Mouse (Mus musculus) midbrain, postnatal 0 days (tissue): Measurements from ENCODE around the gene Qpct. TPM values are rescaled to one million over a fixed set of nuclear protein-coding genes. Genes with fewer than 3 reads are reported as not detected.

Source experiments
- ATAC-seq: fragments of 200-750 bp; cut with Nextera tagmentation; 2 replicates; pipeline ENCODE4 v1.8.0; 2017; ENCODE audit warnings: moderate number of reproducible peaks, mild to moderate bottlenecking, moderate TSS enrichment, moderate library complexity; ENCODE audit not compliant: low FRiP score
- DNase-seq: peaks from one replicate; pipeline ENCODE4 v3.0.0-alpha.2; 2015; ENCODE audit warnings: low spot score
- H3K27ac ChIP-seq: fragments of 300-500 bp; sonication (generic); 2 replicates; pipeline ENCODE4 v1.5.1; 2014; ENCODE audit warnings: low read depth, mild to moderate bottlenecking, low read length, mixed read lengths
- H3K27me3 ChIP-seq: fragments of 300-500 bp; sonication (generic); 2 replicates; pipeline ENCODE4 v1.6.1; 2014; ENCODE audit warnings: low read length, control low read depth, mixed read lengths; ENCODE audit not compliant: insufficient read depth
- H3K36me3 ChIP-seq: fragments of 300-500 bp; sonication (generic); 2 replicates; pipeline ENCODE4 v1.6.1; 2014; ENCODE audit warnings: low read length, control low read depth, mixed read lengths; ENCODE audit not compliant: insufficient read depth
- H3K4me1 ChIP-seq: fragments of 300-500 bp; sonication (generic); 2 replicates; pipeline ENCODE4 v1.6.1; 2014; ENCODE audit warnings: mild to moderate bottlenecking, control low read depth, antibody characterized with exemption, low read length, mixed read lengths; ENCODE audit not compliant: insufficient read depth
- H3K4me2 ChIP-seq: fragments of 300-500 bp; sonication (generic); 2 replicates; pipeline ENCODE4 v1.6.1; 2014; ENCODE audit warnings: low read depth, mild to moderate bottlenecking, low read length, mixed read lengths; ENCODE audit not compliant: poor library complexity, severe bottlenecking
- H3K4me3 ChIP-seq: fragments of 300-500 bp; sonication (generic); 2 replicates; pipeline ENCODE4 v1.5.1; 2014; ENCODE audit warnings: low read depth, mild to moderate bottlenecking, low read length, moderate library complexity
- H3K9ac ChIP-seq: fragments of 300-500 bp; sonication (generic); replicated peaks from 2 replicates; pipeline ENCODE4 v1.6.1; 2014; ENCODE audit warnings: mild to moderate bottlenecking, low read length, moderate library complexity, mixed read lengths; ENCODE audit not compliant: poor library complexity, severe bottlenecking
- H3K9me3 ChIP-seq: fragments of 300-500 bp; sonication (generic); 2 replicates; pipeline ENCODE4 v1.6.1; 2016; ENCODE audit warnings: low read length, control low read depth
- CTCF ChIP-seq: IDR thresholded peaks from 2 replicates; pipeline ENCODE4 v1.5.1; 2016; ENCODE audit warnings: antibody characterized with exemption, mild to moderate bottlenecking
- WGBS: fragments of 180-500 bp; shearing (Covaris S2); extraction: QIAGEN DNeasy Blood & Tissue Kit; methylation state at CpG from one replicate; pipeline ENCODE4 v1.1.7; 2014; 5-methylcytosine and 5-hydroxymethylcytosine counted together
- polyA plus RNA-seq: library from polyadenylated mRNA; unstranded; fragments of >200 nt; fragmentation: Nextera tagmentation; extraction: Ambion mirVana; gene quantifications from 2 replicates; pipeline ENCODE4 v1.2.1, GENCODE M21; 2015
- total RNA-seq: library from RNA; depleted of rRNA; stranded (reverse); fragments of >200 nt; gene quantifications from 2 replicates; pipeline ENCODE4 v1.2.3, GENCODE M21; 2014

Qpct gene
- total and polyA plus RNA-seq, 2 experiments from 2014 or later: 28.0 to 30.2 TPM

DNA sequence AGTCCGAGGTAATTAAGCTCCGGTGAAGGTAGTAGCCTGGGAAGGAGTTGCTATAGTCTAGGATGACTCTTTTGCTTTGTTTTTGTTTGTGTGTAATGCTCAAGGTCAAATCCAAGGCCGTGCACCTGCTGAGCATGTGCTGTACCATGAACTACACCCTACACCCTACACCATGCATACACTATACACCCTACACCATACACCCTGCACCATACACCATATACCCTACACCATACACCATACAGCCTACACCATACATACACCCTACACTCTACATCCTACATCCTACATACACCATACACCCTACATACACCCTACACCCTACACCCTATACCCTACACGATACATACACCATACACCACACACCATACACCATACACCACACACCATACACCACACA is 18.9 kb upstream of the Qpct start:
- Histone ChIP-seq H3K4me2 (no peak overlapping the region), H3K9ac (no peak overlapping the region), H3K27me3 (no peaks in the 10 kb centered on the region), H3K36me3 (no peaks in the 10 kb centered on the region), H3K4me1 (no peaks in the 10 kb centered on the region), H3K9me3 (no peaks in the 10 kb centered on the region), H3K27ac (no peak overlapping the region), H3K4me3 (no peak overlapping the region)
- WGBS: 84% methylated on average over 4 of the region's 4 CpGs
- TF ChIP-seq CTCF: no peak
- no peak for ATAC-seq
- no peak for DNase-seq

DNA sequence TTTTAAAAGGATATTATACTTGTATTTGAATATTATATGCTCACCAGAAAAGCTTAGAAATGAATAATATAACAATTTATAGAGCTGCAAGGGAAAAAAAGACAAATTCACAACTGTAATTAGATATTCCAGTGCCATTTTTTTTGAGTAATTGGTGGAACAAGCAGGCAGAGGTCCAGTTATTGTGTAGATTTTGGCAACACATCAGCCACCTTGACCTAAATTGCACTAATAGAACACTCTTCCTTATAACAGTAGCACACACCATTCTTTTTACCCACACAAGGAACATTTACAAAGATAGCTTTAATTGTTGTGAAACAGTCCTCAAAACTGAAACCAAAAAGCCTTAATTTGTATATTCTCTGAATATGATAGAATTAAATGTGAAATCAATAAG is 12.0 kb upstream of the Qpct start:
- no peak overlapping the region for H3K27ac ChIP-seq
- TF ChIP-seq CTCF: no peak
- H3K9me3 ChIP-seq: no peaks in the 10 kb centered on the region
- H3K9ac ChIP-seq: no peak overlapping the region
- no peak overlapping the region for H3K4me2 ChIP-seq
- ATAC-seq (no peak), DNase-seq (no peak)
- no peaks in the 10 kb centered on the region for H3K4me1 ChIP-seq
- H3K4me3 ChIP-seq: no peak overlapping the region
- H3K36me3 ChIP-seq: no peaks in the 10 kb centered on the region
- H3K27me3 ChIP-seq: no peaks in the 10 kb centered on the region

DNA sequence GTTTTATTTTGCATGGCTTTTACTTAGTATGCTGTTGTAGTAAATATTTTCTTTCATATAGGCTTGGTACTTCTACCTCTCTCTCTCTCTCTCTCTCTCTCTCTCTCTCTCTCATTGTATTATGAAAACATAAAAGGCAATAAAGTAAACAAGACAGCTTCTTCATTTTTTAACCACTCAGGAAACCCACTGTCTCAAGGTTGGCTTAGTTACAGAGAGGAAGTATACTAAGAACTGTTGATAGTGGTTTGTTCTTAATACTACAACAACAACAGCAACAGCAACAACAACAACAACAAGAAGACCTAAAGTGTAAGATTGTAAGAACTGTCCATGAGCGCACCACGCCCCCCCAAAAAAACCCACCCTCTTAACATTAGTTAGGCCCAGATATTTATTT is 8.0 kb upstream of the Qpct start:
- DNase-seq: no peak
- Histone ChIP-seq H3K4me1 (no peaks in the 10 kb centered on the region), H3K9ac (no peak overlapping the region), H3K36me3 (no peaks in the 10 kb centered on the region), H3K27me3 (no peaks in the 10 kb centered on the region), H3K9me3 (no peaks in the 10 kb centered on the region), H3K27ac (no peak overlapping the region), H3K4me2 (no peak overlapping the region), H3K4me3 (no peak overlapping the region)
- TF ChIP-seq CTCF: no peak
- ATAC-seq: no peak
- WGBS: 94% methylated on average over 2 of the region's 2 CpGs

GRCm38 (mm10) chr17:79052088-79052812 is 544 bp downstream of the Qpct start:
- Histone ChIP-seq H3K4me1 (peaks cover 6% of the 10 kb centered on the region; the same call in 1 of the 2 replicates), H3K27ac (peak overlapping the region; percentile 79), H3K4me2 (peak overlapping the region; percentile 80), H3K27me3 (no peaks in the 10 kb centered on the region), H3K9ac (peak overlapping the region; percentile 79), H3K36me3 (no peaks in the 10 kb centered on the region), H3K4me3 (peak overlapping the region; percentile 71), H3K9me3 (no peaks in the 10 kb centered on the region)
- under 1% methylated on average over 45 of the region's 45 CpGs for WGBS
- ATAC-seq (peak; percentile 95), DNase-seq (peak; percentile 77)
- peak; percentile 49 for TF ChIP-seq CTCF

- ATAC-seq: no peak; the same call in 1 of the 2 replicates
- H3K4me3 ChIP-seq: no peak overlapping the region
- no peak overlapping the region for H3K4me2 ChIP-seq
- no peaks in the 10 kb centered on the region for H3K27me3 ChIP-seq
- H3K9ac ChIP-seq: no peak overlapping the region
- peak; percentile 42 for DNase-seq
- H3K9me3 ChIP-seq: no peaks in the 10 kb centered on the region
- H3K27ac ChIP-seq: no peak overlapping the region
- peaks cover 1% of the 10 kb centered on the region; the same call in 1 of the 2 replicates for H3K4me1 ChIP-seq
- no peaks in the 10 kb centered on the region for H3K36me3 ChIP-seq
- 66% methylated on average over 6 of the region's 6 CpGs for WGBS
- TF ChIP-seq CTCF: no peak
These were observed 6.6 kb downstream of the Qpct start for GRCm38 (mm10) chr17:79058271-79058670.

DNA sequence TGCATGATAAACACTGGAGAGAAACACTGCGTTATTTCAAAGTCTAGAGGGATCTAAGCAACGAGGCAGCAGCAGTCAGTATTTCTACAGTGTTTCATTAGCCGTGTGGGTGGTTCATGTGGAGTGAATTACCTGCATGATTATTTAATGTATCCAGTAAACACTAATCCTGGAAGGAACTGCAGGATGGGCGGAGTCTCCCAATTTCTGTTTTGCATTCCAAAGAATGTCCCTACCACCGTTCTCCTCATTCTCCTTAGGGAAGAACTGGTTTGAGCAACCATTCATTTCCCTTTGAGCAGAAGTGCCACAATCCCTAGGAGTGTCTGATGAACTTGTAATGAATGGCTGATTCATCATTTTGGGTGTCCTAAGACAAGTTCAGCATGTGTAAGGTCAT is 8.5 kb downstream of the Qpct start:
- Histone ChIP-seq H3K9me3 (no peaks in the 10 kb centered on the region), H3K27me3 (no peaks in the 10 kb centered on the region), H3K4me1 (no peaks in the 10 kb centered on the region), H3K27ac (no peak overlapping the region), H3K4me3 (no peak overlapping the region), H3K4me2 (no peak overlapping the region), H3K36me3 (no peaks in the 10 kb centered on the region), H3K9ac (no peak overlapping the region)
- WGBS: 69% methylated on average over 5 of the region's 5 CpGs
- no peak for TF ChIP-seq CTCF
- DNase-seq (no peak), ATAC-seq (no peak)
